Mouse (Mus musculus) left cerebral cortex, adult 18-20 months (tissue): Measurements from ENCODE around the gene Sgk2. TPM values are rescaled to one million over a fixed set of nuclear protein-coding genes. Genes with fewer than 3 reads are reported as not detected.
"Not testable (repeated sequence)": the region's sequence is repeated elsewhere in the genome, so short reads cannot be mapped to it uniquely, and the experiment has no call there.

Experiments
- DNase-seq, 2 experiments: peaks; one replicate each; pipeline ENCODE4 v3.0.0; 2021 to 2022; ENCODE audit warnings: low spot score in 2 of 2, mixed read lengths in 1 of 2
- total RNA-seq, 2 experiments: library from RNA; stranded (reverse); gene quantifications; 2 replicates each; pipeline ENCODE4 v1.2.3; 2021

The Sgk2 gene
- total RNA-seq, 2 experiments from 2014 or later = 0.30 to 0.45 TPM

GRCm38 (mm10) chr2:163056584-163056983 is 69.5 kb downstream of the Sgk2 start:
- DNase-seq = no peak

GRCm38 (mm10) chr2:163058981-163059380 is 71.9 kb downstream of the Sgk2 start:
- not testable (repeated sequence) for DNase-seq

- DNase-seq = no peak
These were observed 73.5 kb downstream of the Sgk2 start for GRCm38 (mm10) chr2:163060630-163061029.

GRCm38 (mm10) chr2:163061203-163062118 is 74.3 kb downstream of the Sgk2 start:
- DNase-seq = no peak

GRCm38 (mm10) chr2:163062119-163062508 is 75.0 kb downstream of the Sgk2 start:
- DNase-seq = no peak

Other genes starting within 250 kb of the Sgk2 start
- 10 to 100 TPM; 92.2 to 95.8 TPM for gene Srsf6, start 55.8 kb upstream of the Sgk2 start, total RNA-seq
- 10 to 100 TPM; 13.4 to 15.7 TPM for gene L3mbtl1, start 43.9 kb upstream of the Sgk2 start, total RNA-seq
- gene Ift52, start 30.0 kb downstream of the Sgk2 start, total RNA-seq = 10 to 100 TPM; 36.2 to 41.9 TPM
- gene Mybl2, start 67.4 kb downstream of the Sgk2 start, total RNA-seq = 1 to 10 TPM in 1 of 2 experiments, under 1 TPM in 1; 0.59 to 2.2 TPM
- not detected for gene Gtsf1l, start 100.5 kb downstream of the Sgk2 start, total RNA-seq
- gene Tox2, start 215.8 kb downstream of the Sgk2 start, total RNA-seq = 10 to 100 TPM; 28.0 to 32.5 TPM